Mouse (Mus musculus) adrenal gland, adult 18-20 months (tissue): ENCODE data around the gene Kcna3. TPM values are rescaled to one million over a fixed set of nuclear protein-coding genes. Genes with fewer than 3 reads are reported as not detected.

Source experiments
- DNase-seq, 2 experiments: peaks; one replicate each; pipeline ENCODE4 v3.0.0; 2021 to 2022; ENCODE audit warnings: low spot score in 2 of 2
- long read RNA-seq, 2 experiments: library from polyadenylated mRNA; stranded (forward); transcript quantifications; one replicate each; pipeline ENCODE4 v2.0.0; 2021
- total RNA-seq, 2 experiments: library from RNA; stranded (reverse); gene quantifications; 1 replicate in 1 of 2; 2 replicates in 1 of 2; pipeline ENCODE4 v1.2.3; 2021

Gene Kcna3
- total RNA-seq: 1 to 10 TPM in 1 of 2 experiments, under 1 TPM in 1; 0.83 to 1.3 TPM
- long read RNA-seq, experiment 1, partial matches to known transcripts: 0 of 1 reads
- long read RNA-seq, experiment 1, other reads (novel, unspliced or antisense): 0 of 1 reads
- long read RNA-seq, experiment 2, partial matches to known transcripts: 0 of 1 reads
- long read RNA-seq, experiment 2, other reads (novel, unspliced or antisense): 0 of 1 reads

DNA sequence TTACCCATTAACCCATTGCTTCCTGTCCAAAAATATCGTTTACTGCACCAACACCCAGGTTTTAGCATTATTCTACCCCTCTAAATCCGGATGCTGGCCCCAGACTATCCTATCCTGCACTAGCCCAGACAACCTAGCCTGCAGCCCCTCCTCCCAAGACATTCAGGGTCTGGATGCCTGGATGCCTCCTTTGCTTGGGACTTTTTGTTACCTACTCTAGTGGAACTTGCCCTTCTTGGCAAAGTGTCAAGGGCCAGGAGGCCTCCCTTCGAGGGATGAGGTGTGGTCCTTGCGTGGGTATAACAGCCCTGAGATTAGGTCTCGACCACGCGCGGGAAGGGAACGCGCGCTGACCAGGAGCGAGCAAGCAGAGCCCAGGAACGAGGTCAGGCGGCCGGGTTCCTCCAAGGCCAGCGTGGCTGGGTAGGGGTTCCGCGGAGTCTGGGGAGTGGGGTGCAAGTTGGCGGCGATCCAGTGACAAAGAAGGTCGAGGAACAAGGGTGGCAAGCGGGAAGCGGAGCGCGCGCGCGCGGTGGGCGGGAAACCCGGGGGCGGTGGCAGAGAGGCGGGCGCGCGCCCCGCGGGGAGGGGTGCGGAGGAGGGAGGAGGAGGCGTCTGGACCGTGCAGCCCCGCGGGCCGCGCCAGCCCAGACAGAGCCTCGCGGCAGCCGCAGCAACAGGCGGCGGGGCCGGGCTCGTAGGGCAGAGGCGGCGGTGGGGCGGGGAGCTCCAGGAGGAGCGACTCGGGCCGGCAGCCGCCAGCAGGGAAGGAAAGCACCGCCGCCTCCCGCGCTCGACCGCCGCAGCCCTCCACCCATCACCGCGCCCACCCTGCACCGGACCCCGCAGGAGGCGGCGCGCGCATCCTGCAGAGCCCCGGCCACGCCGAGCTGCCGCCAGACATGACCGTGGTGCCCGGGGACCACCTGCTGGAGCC is at the start of gene Kcna3:
Gene Kcna3, plus strand, starts transcription at position 649 of the 937 bp plus-strand sequence.
- DNase-seq: peak; percentile 55 to 71

DNA sequence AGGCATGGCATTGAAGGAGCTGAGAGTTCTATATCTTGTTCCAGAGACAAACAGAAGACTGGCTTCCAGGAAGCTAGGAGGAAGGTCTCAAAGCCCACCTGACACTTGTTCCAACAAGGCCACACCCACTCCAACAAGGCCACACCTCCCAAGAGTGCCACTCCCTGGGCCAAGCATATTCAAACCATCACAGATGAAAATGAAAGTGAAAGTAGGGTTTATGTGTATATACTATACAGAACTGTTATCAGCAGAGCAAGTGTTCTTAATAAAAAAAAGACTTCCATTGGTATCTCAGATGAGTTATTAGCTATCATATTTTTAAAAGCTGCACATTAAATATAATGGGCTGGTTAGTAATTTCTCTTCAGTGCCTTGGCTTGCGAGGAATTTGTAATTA is 44.6 kb upstream of the Kcna3 start:
- DNase-seq: no peak

- no peak for DNase-seq
Observed at GRCm38 (mm10) chr3:106995347-106995746, 40.6 kb upstream of the Kcna3 start.

GRCm38 (mm10) chr3:106996186-106996585 is 39.8 kb upstream of the Kcna3 start:
- no peak for DNase-seq

DNA sequence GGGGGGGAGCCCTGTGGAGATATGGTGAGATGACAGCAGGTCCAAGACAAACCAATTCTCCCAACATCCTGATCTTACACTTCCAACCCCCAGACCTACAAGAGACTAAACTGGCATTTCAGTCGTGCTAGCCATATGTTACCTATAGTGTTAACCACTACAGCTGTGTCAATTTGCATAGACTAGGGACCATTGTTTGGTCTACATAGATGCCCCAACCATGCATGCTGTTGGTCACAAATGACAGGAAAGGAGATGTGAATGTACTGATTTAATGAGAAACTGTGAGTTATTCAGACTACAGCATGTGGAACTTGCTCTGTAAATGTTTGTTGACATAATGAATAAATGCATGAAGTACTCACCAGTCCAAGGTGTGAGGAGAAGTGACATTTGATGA is 37.6 kb upstream of the Kcna3 start:
- DNase-seq: no peak

DNA sequence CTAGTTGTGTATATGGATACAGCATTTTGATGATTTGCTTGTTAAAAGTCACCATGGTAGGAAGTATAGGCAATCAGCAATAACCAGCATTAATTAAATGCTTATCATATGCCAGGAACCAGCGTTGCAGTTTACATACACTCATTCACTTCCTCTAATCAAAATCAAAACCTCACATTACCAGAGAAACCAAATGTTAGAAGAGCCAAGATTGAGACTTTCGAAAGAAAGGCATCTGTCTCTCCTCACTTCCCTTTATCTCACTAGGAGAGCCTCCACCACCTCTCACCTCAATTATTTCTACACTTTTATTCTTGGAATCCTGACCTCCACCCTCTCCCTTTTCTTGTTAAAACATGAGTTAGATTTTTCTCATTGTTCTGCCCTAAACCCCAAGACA is 35.8 kb upstream of the Kcna3 start:
- DNase-seq: no peak

- DNase-seq: no peak
Observed at GRCm38 (mm10) chr3:107002249-107003123, 33.5 kb upstream of the Kcna3 start.

GRCm38 (mm10) chr3:107009329-107010076 is 26.5 kb upstream of the Kcna3 start:
- DNase-seq: no peak

DNA sequence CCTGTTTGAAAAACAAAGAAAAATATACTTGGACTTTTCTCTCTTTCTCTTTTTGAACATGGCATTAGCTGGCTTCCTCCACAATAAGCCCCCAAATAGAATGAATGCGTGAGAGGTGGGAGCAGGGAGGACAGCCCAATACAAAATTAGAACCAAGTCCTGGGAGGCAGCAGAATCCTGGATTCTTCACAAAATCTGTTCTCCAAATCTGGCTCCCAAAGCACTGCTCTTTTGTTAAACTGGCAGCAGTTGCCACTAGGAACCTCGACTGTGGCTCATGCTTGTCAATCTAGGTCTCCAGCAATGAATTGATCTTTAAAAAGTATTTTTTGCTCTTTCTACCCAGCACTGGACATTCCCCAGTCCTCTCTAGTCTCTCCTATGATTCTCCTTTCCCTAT is 17.7 kb upstream of the Kcna3 start:
- DNase-seq: no peak

GRCm38 (mm10) chr3:107031547-107031946 is 4.4 kb upstream of the Kcna3 start:
- DNase-seq: no peak

- DNase-seq: no peak
Observed at GRCm38 (mm10) chr3:107034776-107035175, 1.2 kb upstream of the Kcna3 start.

DNA sequence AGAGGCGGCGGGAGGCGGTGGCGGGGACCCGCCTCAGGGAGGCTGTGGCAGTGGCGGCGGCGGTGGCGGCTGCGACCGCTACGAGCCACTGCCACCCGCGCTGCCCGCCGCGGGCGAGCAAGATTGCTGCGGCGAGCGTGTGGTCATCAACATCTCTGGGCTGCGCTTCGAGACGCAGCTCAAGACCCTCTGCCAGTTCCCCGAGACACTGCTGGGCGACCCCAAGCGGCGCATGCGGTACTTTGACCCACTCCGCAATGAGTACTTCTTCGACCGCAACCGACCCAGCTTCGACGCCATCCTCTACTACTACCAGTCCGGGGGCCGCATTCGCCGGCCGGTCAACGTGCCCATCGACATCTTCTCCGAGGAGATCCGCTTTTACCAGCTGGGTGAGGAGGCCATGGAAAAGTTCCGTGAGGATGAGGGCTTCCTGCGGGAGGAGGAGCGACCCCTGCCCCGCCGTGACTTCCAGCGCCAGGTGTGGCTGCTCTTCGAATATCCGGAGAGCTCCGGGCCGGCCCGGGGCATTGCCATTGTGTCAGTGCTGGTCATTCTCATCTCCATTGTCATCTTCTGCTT is 580 bp downstream of the Kcna3 start:
- peak; percentile 3 to 20 for DNase-seq

GRCm38 (mm10) chr3:107037105-107037504 is 1.1 kb downstream of the Kcna3 start:
- no peak for DNase-seq

DNA sequence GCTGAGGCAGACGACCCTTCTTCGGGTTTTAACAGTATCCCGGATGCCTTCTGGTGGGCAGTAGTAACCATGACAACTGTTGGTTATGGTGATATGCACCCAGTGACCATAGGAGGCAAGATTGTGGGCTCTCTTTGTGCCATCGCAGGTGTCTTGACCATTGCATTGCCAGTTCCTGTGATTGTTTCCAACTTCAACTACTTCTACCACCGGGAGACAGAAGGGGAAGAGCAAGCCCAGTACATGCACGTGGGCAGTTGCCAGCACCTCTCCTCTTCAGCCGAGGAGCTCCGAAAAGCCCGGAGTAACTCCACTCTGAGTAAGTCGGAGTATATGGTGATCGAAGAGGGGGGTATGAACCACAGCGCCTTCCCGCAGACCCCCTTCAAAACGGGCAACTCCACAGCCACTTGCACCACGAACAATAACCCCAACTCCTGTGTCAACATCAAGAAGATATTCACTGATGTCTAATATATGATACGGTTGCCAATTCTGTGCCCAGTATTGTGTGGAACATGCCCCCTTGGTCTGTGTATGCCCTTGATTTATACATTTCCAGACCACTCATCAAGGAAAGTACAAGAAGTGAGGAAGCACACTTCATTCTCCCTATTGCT is 1.7 kb downstream of the Kcna3 start:
- DNase-seq: no peak

DNA sequence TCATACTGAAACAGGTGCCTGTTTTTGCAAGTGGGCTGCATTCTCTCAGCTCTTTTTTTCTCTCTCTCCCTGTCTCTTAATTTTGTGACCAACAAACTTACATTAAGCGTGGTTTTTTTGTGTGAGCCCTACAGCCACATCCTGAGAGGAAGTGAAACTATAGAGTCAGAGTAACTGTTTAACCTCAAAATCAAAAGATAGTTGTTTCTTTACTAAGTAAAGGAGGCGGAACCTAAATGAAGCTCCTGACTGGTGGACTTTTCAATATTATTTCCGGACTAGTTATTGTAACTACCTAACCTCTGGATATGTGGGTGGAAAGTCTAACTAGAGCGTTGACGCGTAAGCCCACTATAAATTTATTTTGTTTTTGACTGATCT is 2.2 kb downstream of the Kcna3 start:
- DNase-seq: no peak

DNA sequence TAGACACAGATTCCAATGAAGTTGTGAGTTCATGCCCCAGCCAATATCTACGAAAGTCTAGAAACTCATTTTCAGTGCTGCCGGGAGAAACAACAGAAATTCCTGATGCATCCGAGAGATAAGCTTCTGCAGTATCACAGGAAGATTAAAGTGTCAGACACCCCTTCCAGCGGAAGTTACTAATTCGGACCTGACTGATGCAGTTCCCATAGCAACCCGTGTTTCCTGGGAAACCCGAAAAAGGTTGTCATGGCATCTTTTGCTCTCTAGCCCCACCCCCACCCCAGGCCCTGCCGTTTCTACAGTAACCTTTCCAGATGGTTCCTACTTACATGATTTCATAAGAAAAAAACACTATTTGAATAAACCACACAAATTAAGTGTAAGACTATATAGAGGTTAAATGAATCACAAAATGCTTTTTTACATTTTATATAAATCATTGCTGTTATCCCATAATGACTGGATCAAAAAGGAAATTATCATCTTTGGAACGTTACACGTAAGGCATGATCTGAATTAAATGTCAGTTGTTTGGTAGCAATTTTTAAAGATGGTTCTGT is 2.8 kb downstream of the Kcna3 start:
- DNase-seq: no peak

DNA sequence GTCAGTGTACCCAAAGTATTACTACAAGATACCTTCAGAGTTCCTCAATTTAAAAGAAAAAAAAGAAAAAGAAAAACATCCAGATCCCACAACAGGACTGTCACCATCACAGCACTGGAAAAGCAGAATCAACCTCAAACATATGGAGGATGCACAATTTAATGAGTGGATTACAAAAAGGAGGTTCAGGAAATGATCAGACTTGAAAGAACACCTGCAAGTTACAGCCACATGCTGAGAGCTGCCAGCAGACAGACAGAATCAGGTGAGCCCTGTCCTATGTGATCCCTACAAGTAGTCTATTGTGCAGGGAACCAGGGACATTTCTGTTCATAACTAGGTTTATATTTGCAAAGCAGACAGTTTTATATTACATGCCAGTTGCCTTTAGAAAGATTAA is 3.3 kb downstream of the Kcna3 start:
- DNase-seq: no peak

DNA sequence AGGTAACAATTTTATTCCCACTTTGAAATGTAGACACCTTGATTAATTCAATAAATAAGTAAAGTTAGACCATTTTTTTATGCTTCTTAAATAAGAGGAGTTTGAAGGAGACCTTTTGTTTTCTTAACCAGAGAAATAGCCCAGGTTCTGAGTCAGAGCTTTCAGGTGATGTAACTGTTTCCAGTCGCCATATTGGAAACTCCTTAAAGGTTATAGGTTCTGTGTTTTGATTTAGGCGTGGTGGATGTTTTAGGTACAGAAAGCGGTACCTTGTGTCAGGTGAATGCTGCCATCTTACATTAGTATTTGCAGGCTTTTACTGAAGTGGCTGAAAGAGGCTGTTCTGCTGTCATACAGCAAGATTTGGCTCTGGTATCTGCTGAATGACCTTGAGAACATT is 4.4 kb downstream of the Kcna3 start:
- no peak for DNase-seq

DNA sequence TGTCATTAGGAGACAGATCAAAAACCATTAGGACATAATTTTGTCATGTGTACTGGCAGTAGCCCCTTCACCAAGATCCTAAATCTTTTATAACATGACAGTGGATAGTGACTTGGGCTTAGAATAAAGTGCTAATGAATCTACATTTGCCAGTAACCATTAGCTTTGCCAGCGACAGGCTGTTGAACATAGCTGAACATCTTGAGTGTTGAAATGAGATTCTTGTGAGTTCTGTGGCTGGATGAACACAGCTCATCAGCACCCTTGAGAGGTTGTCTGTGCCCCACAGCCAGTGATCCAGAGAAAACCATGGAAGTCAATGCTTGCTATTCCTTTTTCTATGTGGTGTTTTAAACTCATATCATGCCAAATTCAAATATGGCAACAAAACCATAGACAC is 5.7 kb downstream of the Kcna3 start:
- DNase-seq: no peak

DNA sequence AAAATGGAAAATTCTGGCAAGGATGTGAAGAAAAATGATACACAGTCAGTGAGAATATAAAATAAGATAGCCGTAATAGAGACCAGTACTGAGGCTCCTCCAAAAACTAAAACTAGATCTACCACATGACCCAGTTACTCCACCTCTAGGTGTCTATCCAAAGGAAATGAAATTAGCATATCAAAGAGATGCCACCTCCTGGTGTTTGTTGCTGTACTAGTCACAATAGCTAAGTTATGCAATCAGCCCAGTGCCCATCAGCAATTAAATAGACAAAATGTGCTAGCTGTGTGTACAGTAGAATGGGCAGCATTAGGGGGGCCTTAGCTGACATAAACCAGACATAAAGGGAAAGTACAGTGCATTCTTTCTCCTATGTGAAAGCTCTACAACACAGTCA is 25.5 kb downstream of the Kcna3 start:
- no peak for DNase-seq
